Mouse (Mus musculus) megakaryocyte-erythroid progenitor cell, adult 5-6 weeks (primary cell): Measurements from ENCODE around the gene Acsm4. TPM values are rescaled to one million over a fixed set of nuclear protein-coding genes. Genes with fewer than 3 reads are reported as not detected.

Source experiments
- ATAC-seq: replicated peaks from 2 replicates; pipeline ENCODE4 v1.8.0; 2016; ENCODE audit warnings: mild to moderate bottlenecking, inconsistent platforms; ENCODE audit not compliant: severe bottlenecking, poor library complexity, low FRiP score, low TSS enrichment
- total RNA-seq, 2 experiments: library from RNA; stranded (forward) in 1 of 2; stranded (reverse) in 1 of 2; fragments of 200-1000, 215-1000 nt in 1 of 2; fragments of >200 nt in 1 of 2; fragmentation: Nextera tagmentation in 1 of 2; gene quantifications; 2 replicates each; pipeline ENCODE4 v1.2.3; 2014 to 2017

The Acsm4 gene
- total RNA-seq, 2 experiments from 2014 or later = not detected

DNA sequence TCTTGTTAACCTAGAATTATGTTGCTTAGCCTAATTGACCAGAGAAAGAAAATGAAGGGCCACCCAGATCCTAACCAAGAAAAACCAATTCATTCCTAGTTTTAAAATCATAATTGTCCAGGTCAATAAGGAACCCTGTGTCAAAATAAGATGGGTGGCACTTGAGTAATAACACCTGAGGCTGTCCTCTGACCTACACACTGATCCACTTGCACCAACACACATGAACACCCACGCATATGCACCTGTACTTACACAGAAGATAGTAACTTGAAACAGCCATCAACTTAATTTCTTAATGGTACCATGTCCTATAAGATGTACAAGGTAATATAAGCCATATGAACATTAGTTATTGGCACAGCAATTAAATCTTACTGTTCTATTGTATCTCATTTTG lies 63.9 kb downstream of the Acsm4 start:
- ATAC-seq = no peak

DNA sequence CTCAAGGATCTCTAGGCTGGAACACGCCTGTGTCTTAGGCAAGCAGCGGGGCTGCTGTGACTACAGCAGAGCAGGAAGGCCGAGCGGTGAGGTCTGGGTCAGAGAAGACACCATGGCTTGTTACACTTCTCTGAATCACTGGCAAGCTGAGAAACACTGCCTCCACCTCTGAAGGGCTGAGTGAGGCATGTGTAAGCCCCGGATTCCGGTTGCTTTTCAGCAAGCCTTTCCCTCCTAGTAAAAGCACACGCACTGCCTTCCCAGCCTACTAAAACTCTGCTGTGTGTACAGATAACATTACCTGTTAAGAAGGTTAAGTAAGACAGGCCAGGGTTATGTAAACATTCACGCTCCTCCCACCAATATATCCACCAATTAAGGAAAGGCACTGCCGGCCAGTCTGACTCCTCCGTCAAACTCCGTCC lies 70.7 kb downstream of the Acsm4 start, which contains the start of gene Acsm3:
Acsm3 (plus strand) TSS at position 397 of the 425 bp plus-strand sequence.
- no peak for ATAC-seq

DNA sequence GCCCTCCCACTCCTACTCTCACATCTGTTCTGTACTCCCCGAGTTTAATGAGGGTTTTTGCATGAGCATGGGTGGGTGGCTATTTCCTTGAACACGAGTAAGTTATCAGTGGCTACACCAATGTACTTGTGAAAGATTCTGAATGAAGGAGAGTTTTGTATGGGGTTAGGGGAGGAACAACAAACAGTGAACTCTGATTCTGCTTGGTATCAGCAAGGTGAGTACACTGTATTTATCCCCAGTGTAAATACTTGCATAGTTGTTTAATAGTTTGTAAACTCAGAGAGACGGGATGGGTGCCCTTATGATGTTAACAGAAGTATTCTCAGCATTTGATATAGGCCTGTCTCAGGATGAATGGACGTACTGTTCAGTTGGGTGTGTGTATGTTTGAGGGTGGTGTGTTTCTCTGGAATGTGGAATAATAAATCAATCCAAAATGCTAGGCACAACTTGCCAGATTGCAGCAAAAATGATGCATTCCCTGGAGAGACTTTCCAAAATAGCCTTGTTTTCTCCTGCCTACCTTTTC lies 72.4 kb downstream of the Acsm4 start:
- no peak for ATAC-seq

Other genes starting within 250 kb of the Acsm4 start
- gene Gp2, start 230.7 kb upstream of the Acsm4 start, total RNA-seq (2014; fragmentation: Nextera tagmentation) = not detected in 2 replicates
- not detected in 2 replicates for gene Gp2, start 230.7 kb upstream of the Acsm4 start, total RNA-seq (2017)
- not detected in 2 replicates for gene Umod, start 210.7 kb upstream of the Acsm4 start, total RNA-seq (2014; fragmentation: Nextera tagmentation)
- gene Umod, start 210.7 kb upstream of the Acsm4 start, total RNA-seq (2017) = not detected in 2 replicates
- not detected in 2 replicates for gene Acsm5, start 170.6 kb upstream of the Acsm4 start, total RNA-seq (2014; fragmentation: Nextera tagmentation)
- gene Acsm5, start 170.6 kb upstream of the Acsm4 start, total RNA-seq (2017) = not detected in 2 replicates
- not detected in 2 replicates for gene Pdilt, start 166.5 kb upstream of the Acsm4 start, total RNA-seq (2014; fragmentation: Nextera tagmentation)
- not detected in 2 replicates for gene Pdilt, start 166.5 kb upstream of the Acsm4 start, total RNA-seq (2017)
- gene Acsm2, start 135.7 kb upstream of the Acsm4 start, total RNA-seq (2014; fragmentation: Nextera tagmentation) = not detected in 2 replicates
- not detected in 2 replicates for gene Acsm2, start 135.7 kb upstream of the Acsm4 start, total RNA-seq (2017)
- not detected in 2 replicates for gene Acsm1, start 83.0 kb upstream of the Acsm4 start, total RNA-seq (2014; fragmentation: Nextera tagmentation)
- gene Acsm1, start 83.0 kb upstream of the Acsm4 start, total RNA-seq (2017) = not detected in 2 replicates
- gene Thumpd1, start 30.8 kb downstream of the Acsm4 start, total RNA-seq (2014; fragmentation: Nextera tagmentation) = 41.2 and 48.7 TPM in 2 replicates
- gene Thumpd1, start 30.8 kb downstream of the Acsm4 start, total RNA-seq (2017) = 135 and 168 TPM in 2 replicates
- gene Acsm3, start 70.9 kb downstream of the Acsm4 start, total RNA-seq (2014; fragmentation: Nextera tagmentation) = not detected in 2 replicates
- 0.23 TPM in 1 of 2 replicates, not detected in the other for gene Acsm3, start 70.9 kb downstream of the Acsm4 start, total RNA-seq (2017)
- 68.4 and 72.0 TPM in 2 replicates for gene Rexo5, start 104.0 kb downstream of the Acsm4 start, total RNA-seq (2014; fragmentation: Nextera tagmentation)
- gene Rexo5, start 104.0 kb downstream of the Acsm4 start, total RNA-seq (2017) = 44.8 and 45.8 TPM in 2 replicates
- gene Eri2, start 104.0 kb downstream of the Acsm4 start, total RNA-seq (2014; fragmentation: Nextera tagmentation) = 23.0 and 32.7 TPM in 2 replicates
- gene Eri2, start 104.0 kb downstream of the Acsm4 start, total RNA-seq (2017) = 19.5 and 20.3 TPM in 2 replicates
- 3.0 and 5.2 TPM in 2 replicates for gene Lyrm1, start 205.8 kb downstream of the Acsm4 start, total RNA-seq (2014; fragmentation: Nextera tagmentation)
- 1.8 TPM in 1 of 2 replicates, not detected in the other for gene Lyrm1, start 205.8 kb downstream of the Acsm4 start, total RNA-seq (2017)
- 0.94 and 2.5 TPM in 2 replicates for gene Dcun1d3, start 206.3 kb downstream of the Acsm4 start, total RNA-seq (2014; fragmentation: Nextera tagmentation)
- gene Dcun1d3, start 206.3 kb downstream of the Acsm4 start, total RNA-seq (2017) = 2.2 and 4.7 TPM in 2 replicates